Mouse (Mus musculus) splenic B cell, adult 2 months (primary cell): Measurements from ENCODE around the gene Gm7534.
"Not testable (repeated sequence)": the region's sequence is repeated elsewhere in the genome, so short reads cannot be mapped to it uniquely, and the experiment has no call there.

Experiments used
- DNase-seq: peaks from one replicate; pipeline ENCODE4 v3.0.0-alpha.2; 2011; ENCODE audit warnings: low read depth, low spot score
- H3K27me3 ChIP-seq: 2 replicates; pipeline ENCODE4 v1.6.1; 2012; ENCODE audit warnings: mild to moderate bottlenecking, low read length, moderate library complexity, mixed read lengths; ENCODE audit not compliant: control insufficient read depth, poor library complexity, insufficient read depth, severe bottlenecking
- H3K36me3 ChIP-seq: 2 replicates; pipeline ENCODE4 v1.6.1; 2012; ENCODE audit warnings: mild to moderate bottlenecking, low read length, moderate library complexity, mixed read lengths; ENCODE audit not compliant: control insufficient read depth, poor library complexity, insufficient read depth, severe bottlenecking

The Gm7534 gene

GRCm38 (mm10) chr4:134165548-134166465, 37.0 kb downstream of the Gm7534 start:
- H3K27me3 ChIP-seq: no peaks in the 10 kb centered on the region
- DNase-seq: peak; percentile 28
- H3K36me3 ChIP-seq: peaks cover 3% of the 10 kb centered on the region; the same call in 1 of the 2 replicates

- no peaks in the 10 kb centered on the region for H3K27me3 ChIP-seq
- DNase-seq: peak; percentile 16
- peaks cover 3% of the 10 kb centered on the region; the same call in 1 of the 2 replicates for H3K36me3 ChIP-seq
Measured at GRCm38 (mm10) chr4:134165024-134165423, 37.8 kb downstream of the Gm7534 start.

GRCm38 (mm10) chr4:134164591-134164990, 38.2 kb downstream of the Gm7534 start:
- H3K27me3 ChIP-seq: no peaks in the 10 kb centered on the region
- peaks cover 3% of the 10 kb centered on the region; the same call in 1 of the 2 replicates for H3K36me3 ChIP-seq
- no peak for DNase-seq

DNA sequence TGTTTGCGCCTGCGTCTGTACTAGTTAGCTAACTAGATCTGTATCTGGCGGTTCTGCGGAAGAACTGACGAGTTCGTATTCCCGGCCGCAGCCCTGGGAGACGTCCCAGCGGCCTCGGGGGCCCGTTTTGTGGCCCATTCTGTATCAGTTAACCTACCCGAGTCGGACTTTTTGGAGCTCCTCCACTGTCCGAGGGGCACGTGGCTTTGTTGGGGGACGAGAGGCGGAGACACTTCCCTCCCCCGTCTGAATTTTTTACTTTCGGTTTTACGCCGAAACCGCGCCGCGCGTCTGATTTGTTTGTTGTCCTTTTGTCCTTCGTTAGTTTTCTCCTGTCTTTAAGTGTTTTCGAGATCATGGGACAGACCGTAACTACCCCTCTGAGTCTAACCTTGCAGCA, 42.7 kb downstream of the Gm7534 start:
- not testable (repeated sequence) for H3K36me3 ChIP-seq, H3K27me3 ChIP-seq
- DNase-seq: peak; percentile 55

DNA sequence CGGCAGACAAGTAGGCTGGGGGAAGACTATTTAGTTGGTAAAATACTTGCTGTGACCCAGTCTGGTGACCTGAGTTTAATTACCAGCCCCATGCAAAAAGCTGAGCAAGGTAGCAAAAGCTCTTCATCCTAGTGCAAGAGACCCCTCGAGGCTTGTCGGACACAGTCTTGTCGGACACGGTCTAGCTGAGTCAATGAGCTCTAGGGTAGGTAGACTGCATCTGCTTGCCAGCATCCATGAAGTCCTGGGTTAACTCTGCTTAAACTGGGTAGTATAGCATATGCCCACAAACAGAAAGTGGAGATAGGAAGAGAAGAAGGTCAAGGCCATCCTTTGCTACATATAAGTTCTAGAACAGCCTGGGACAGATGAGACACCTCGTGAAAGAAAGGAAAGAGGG, 44.0 kb downstream of the Gm7534 start:
- no peaks in the 10 kb centered on the region for H3K36me3 ChIP-seq
- peak; percentile 21 for DNase-seq
- H3K27me3 ChIP-seq: no peaks in the 10 kb centered on the region

- Histone ChIP-seq H3K36me3 (no peaks in the 10 kb centered on the region), H3K27me3 (no peaks in the 10 kb centered on the region)
- peak; percentile 54 for DNase-seq
Measured at GRCm38 (mm10) chr4:134157558-134157957, 45.2 kb downstream of the Gm7534 start.

- H3K27me3 ChIP-seq: no peaks in the 10 kb centered on the region
- no peak for DNase-seq
- H3K36me3 ChIP-seq: no peaks in the 10 kb centered on the region
Measured at GRCm38 (mm10) chr4:134156744-134157143, 46.1 kb downstream of the Gm7534 start.

DNA sequence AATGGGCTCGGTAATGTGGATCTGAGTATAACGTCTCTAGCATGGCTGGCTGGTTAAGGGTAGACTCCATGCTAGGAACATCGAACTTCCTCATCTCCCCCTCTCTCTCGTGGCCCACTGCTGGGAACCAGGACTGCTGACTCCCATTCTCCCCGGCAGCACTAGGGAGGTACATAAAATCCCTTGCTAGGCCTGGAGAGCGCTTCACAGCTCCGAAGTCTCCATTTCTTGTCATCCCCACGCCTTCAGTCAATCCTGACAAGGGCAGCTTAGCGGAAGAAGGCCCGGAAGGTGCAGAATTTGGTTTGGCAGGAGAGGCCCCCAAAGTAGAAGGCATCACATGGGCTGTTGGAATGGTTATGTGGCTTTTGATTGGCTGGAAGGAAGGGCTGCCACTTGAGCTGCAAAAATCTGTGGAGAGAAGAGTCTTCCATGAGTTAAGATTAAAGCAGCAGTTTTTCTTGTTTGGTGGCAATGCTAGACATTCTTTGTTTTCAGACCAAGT, 46.8 kb downstream of the Gm7534 start:
- no peak for DNase-seq
- Histone ChIP-seq H3K27me3 (no peaks in the 10 kb centered on the region), H3K36me3 (no peaks in the 10 kb centered on the region)

- Histone ChIP-seq H3K36me3 (no peaks in the 10 kb centered on the region), H3K27me3 (no peaks in the 10 kb centered on the region)
- DNase-seq: no peak
Measured at GRCm38 (mm10) chr4:134155531-134155930, 47.3 kb downstream of the Gm7534 start.

DNA sequence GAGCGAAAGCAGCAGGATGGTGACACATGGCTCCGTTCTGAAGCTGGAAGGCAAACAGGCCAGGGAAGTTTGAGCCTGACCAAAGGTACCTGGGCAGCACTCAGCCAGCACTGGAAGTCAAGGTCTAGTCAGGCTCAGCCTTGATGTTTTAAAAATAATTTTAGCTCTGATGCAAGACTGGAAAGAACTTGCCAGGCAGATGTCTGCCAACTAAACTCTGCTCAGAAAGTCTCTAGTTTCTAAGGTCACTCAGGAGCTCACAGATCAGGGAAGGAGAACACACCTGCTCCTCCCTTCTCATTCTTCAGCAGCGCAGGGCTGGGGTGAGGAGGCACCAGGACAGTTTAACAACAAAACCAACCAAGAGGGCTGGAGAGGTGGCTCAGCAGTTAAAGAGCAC, 48.5 kb downstream of the Gm7534 start:
- DNase-seq: no peak
- Histone ChIP-seq H3K36me3 (no peaks in the 10 kb centered on the region), H3K27me3 (no peaks in the 10 kb centered on the region)

- Histone ChIP-seq H3K27me3 (no peaks in the 10 kb centered on the region), H3K36me3 (no peaks in the 10 kb centered on the region)
- DNase-seq: no peak
Measured at GRCm38 (mm10) chr4:134153656-134154055, 49.1 kb downstream of the Gm7534 start.

DNA sequence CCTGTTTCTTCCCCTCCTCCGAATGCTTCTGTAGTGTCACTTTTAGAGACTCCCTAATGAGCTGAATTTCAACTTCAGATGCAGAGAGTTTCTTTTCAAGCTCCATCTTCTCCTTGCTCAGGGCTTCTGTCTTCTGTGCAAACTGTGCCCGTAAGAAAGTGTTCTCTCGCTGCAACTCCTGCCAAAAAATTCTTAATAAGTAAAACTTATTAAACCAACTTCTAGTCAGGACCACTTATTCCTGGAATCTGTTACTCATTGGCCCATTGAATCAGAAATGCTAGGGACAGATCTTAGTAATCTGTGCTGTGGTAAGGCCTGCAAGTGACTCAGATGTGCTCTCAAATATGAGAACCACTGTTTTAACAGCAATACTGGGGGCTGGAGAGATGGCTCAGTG, 50.7 kb downstream of the Gm7534 start:
- H3K36me3 ChIP-seq: 0 out of 2 replicates have a peak, but pooled peaks cover 2% of the 10 kb centered on the region
- no peak for DNase-seq
- H3K27me3 ChIP-seq: no peaks in the 10 kb centered on the region

DNA sequence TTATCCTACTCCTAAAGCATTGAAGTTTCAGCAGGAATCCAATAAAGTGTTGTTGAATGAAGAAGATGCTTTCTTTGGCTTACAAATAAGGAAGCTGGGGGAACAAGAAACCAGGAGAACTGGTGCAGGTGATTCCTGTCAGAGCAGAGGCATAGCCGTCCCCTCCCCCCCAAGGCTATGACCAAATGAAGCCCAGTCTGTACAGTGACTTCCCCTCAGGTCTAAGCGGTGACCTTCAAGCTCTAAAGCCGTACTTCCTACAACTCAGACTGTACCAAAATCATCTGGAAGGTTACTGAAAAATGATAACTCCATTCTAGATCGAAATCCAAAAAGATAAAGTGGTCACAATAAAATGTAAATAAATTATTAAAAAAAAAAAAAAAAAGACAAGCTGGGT, 53.4 kb downstream of the Gm7534 start:
- Histone ChIP-seq H3K27me3 (no peaks in the 10 kb centered on the region), H3K36me3 (0 out of 2 replicates have a peak, but pooled peaks cover 2% of the 10 kb centered on the region)
- DNase-seq: no peak

DNA sequence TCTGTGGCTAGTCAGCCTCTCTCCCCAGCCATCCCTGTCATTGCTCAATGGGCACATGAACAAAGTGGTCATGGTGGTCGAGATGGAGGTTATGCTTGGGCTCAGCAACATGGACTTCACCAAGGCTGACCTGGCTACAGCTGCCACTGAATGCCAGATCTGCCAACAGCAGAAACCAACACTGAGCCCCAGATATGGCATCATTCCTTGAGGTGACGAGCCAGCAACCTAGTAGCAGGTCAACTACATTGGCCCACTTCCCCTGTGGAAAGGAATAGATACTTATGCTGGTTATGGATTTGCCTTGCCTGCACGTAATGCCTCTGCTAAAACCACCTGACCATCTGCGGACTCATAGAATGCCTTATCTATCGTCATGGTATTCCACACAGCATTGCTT, 58.5 kb downstream of the Gm7534 start:
- not testable (repeated sequence) for H3K36me3 ChIP-seq, H3K27me3 ChIP-seq, DNase-seq
